Mouse (Mus musculus) limb, embryonic 15.5 days (tissue): ENCODE measurements around the gene Cldn20. TPM values are rescaled to one million over a fixed set of nuclear protein-coding genes. Genes with fewer than 3 reads are reported as not detected.

Experiments
- ATAC-seq: fragments of 200-750 bp; cut with Nextera tagmentation; 2 replicates; pipeline ENCODE4 v1.8.0; 2017; ENCODE audit warnings: low read depth, moderate TSS enrichment; ENCODE audit not compliant: insufficient number of reproducible peaks, low FRiP score, low TSS enrichment
- H3K27ac ChIP-seq: fragments of 300-500 bp; sonication (generic); 2 replicates; pipeline ENCODE4 v1.5.1; 2015; ENCODE audit warnings: moderate library complexity, mild to moderate bottlenecking, inconsistent platforms
- H3K27me3 ChIP-seq: fragments of 300-500 bp; sonication (generic); 2 replicates; pipeline ENCODE4 v1.6.1; 2015; ENCODE audit warnings: inconsistent platforms
- H3K36me3 ChIP-seq: fragments of 300-500 bp; sonication (generic); 2 replicates; pipeline ENCODE4 v1.6.1; 2015; ENCODE audit warnings: inconsistent platforms
- H3K4me1 ChIP-seq: fragments of 300-500 bp; sonication (generic); 2 replicates; pipeline ENCODE4 v1.6.1; 2015; ENCODE audit warnings: inconsistent platforms
- H3K4me2 ChIP-seq: fragments of 300-500 bp; sonication (generic); 2 replicates; pipeline ENCODE4 v1.6.1; 2015; ENCODE audit warnings: mild to moderate bottlenecking, inconsistent platforms
- H3K4me3 ChIP-seq: fragments of 300-500 bp; sonication (generic); 2 replicates; pipeline ENCODE4 v1.5.1; 2015; ENCODE audit warnings: mild to moderate bottlenecking, inconsistent platforms
- H3K9ac ChIP-seq: fragments of 300-500 bp; sonication (generic); 2 replicates; pipeline ENCODE4 v1.6.1; 2015; ENCODE audit warnings: inconsistent platforms
- H3K9me3 ChIP-seq: fragments of 300-500 bp; sonication (generic); 2 replicates; pipeline ENCODE4 v1.6.1; 2016; ENCODE audit warnings: inconsistent platforms
- WGBS: fragments of 180-500 bp; shearing (Covaris S2); methylation state at CpG from one replicate; pipeline ENCODE4 v1.1.7; 2015; 5-methylcytosine and 5-hydroxymethylcytosine counted together
- polyA plus RNA-seq: library from polyadenylated mRNA; unstranded; fragments of >200 nt; fragmentation: Nextera tagmentation; extraction: Ambion mirVana; gene quantifications from 2 replicates; pipeline ENCODE4 v1.2.1, GENCODE M21; 2015

Gene Cldn20
- 0.29 and 0.32 TPM in 2 replicates for polyA plus RNA-seq

GRCm38 (mm10) chr17:3532254-3532653, at the start of gene Cldn20:
Gene Cldn20 (plus strand): TSS chr17:3532554.
- H3K4me2 ChIP-seq: no peak within 1 kb of the TSS
- H3K27ac ChIP-seq: peak within 1 kb of the TSS; percentile 43
- H3K4me3 ChIP-seq: no peak within 1 kb of the TSS
- H3K36me3 ChIP-seq: peaks cover 6% of the 10 kb centered on the region; the same call in 1 of the 2 replicates
- no peaks in the 10 kb centered on the region for H3K27me3 ChIP-seq
- no peak within 1 kb of the TSS for H3K9ac ChIP-seq
- no peaks in the 10 kb centered on the region for H3K4me1 ChIP-seq
- WGBS: 82% methylated on average over 4 of the region's 4 CpGs
- H3K9me3 ChIP-seq: no peaks in the 10 kb centered on the region
- no peak for ATAC-seq

- 65% methylated on average over 8 of the region's 8 CpGs for WGBS
- Histone ChIP-seq H3K27me3 (no peaks in the 10 kb centered on the region), H3K9ac (no peak overlapping the region), H3K4me1 (no peaks in the 10 kb centered on the region), H3K4me2 (no peak overlapping the region), H3K36me3 (peaks cover 42% of the 10 kb centered on the region), H3K27ac (no peak overlapping the region), H3K4me3 (no peak overlapping the region), H3K9me3 (no peaks in the 10 kb centered on the region)
- ATAC-seq: no peak
These were observed 49.3 kb upstream of the Cldn20 start for GRCm38 (mm10) chr17:3483091-3483490.

- WGBS: 73% methylated on average over 7 of the region's 7 CpGs
- no peak for ATAC-seq
- H3K9ac ChIP-seq: no peak overlapping the region
- no peak overlapping the region for H3K4me2 ChIP-seq
- H3K27ac ChIP-seq: no peak overlapping the region
- no peaks in the 10 kb centered on the region for H3K4me1 ChIP-seq
- no peak overlapping the region for H3K4me3 ChIP-seq
- no peaks in the 10 kb centered on the region for H3K27me3 ChIP-seq
- H3K36me3 ChIP-seq: peaks cover 32% of the 10 kb centered on the region
- H3K9me3 ChIP-seq: no peaks in the 10 kb centered on the region
These were observed 46.5 kb upstream of the Cldn20 start for GRCm38 (mm10) chr17:3485851-3486250.

GRCm38 (mm10) chr17:3487211-3487610, 45.1 kb upstream of the Cldn20 start:
- Histone ChIP-seq H3K36me3 (peaks cover 27% of the 10 kb centered on the region), H3K4me2 (no peak overlapping the region), H3K4me1 (no peaks in the 10 kb centered on the region), H3K4me3 (no peak overlapping the region), H3K9ac (no peak overlapping the region), H3K27me3 (no peaks in the 10 kb centered on the region), H3K27ac (no peak overlapping the region), H3K9me3 (no peaks in the 10 kb centered on the region)
- 94% methylated on average over 4 of the region's 4 CpGs for WGBS
- ATAC-seq: no peak

GRCm38 (mm10) chr17:3487721-3488601, 44.4 kb upstream of the Cldn20 start:
- peaks cover 30% of the 10 kb centered on the region for H3K36me3 ChIP-seq
- no peaks in the 10 kb centered on the region for H3K27me3 ChIP-seq
- H3K9me3 ChIP-seq: no peaks in the 10 kb centered on the region
- H3K9ac ChIP-seq: no peak overlapping the region
- no peak overlapping the region for H3K4me2 ChIP-seq
- H3K27ac ChIP-seq: no peak overlapping the region
- H3K4me3 ChIP-seq: no peak overlapping the region
- H3K4me1 ChIP-seq: no peaks in the 10 kb centered on the region
- WGBS: 74% methylated on average over 12 of the region's 12 CpGs
- no peak for ATAC-seq

GRCm38 (mm10) chr17:3490216-3490895, 42.0 kb upstream of the Cldn20 start:
- H3K4me3 ChIP-seq: no peak overlapping the region
- 0 out of 2 replicates have a peak, but pooled peaks cover 2% of the 10 kb centered on the region for H3K4me1 ChIP-seq
- no peaks in the 10 kb centered on the region for H3K27me3 ChIP-seq
- 83% methylated on average over 11 of the region's 11 CpGs for WGBS
- H3K4me2 ChIP-seq: no peak overlapping the region
- H3K27ac ChIP-seq: no peak overlapping the region
- peaks cover 34% of the 10 kb centered on the region for H3K36me3 ChIP-seq
- no peak overlapping the region for H3K9ac ChIP-seq
- ATAC-seq: no peak
- H3K9me3 ChIP-seq: no peaks in the 10 kb centered on the region

- Histone ChIP-seq H3K9me3 (no peaks in the 10 kb centered on the region), H3K4me1 (0 out of 2 replicates have a peak, but pooled peaks cover 3% of the 10 kb centered on the region), H3K4me3 (no peak overlapping the region), H3K27me3 (no peaks in the 10 kb centered on the region), H3K4me2 (no peak overlapping the region), H3K36me3 (peaks cover 36% of the 10 kb centered on the region), H3K27ac (no peak overlapping the region), H3K9ac (no peak overlapping the region)
- ATAC-seq: no peak
- WGBS: 67% methylated on average over 5 of the region's 5 CpGs
These were observed 41.3 kb upstream of the Cldn20 start for GRCm38 (mm10) chr17:3491065-3491464.

- WGBS: 91% methylated on average over 6 of the region's 6 CpGs
- Histone ChIP-seq H3K4me3 (no peak overlapping the region), H3K27me3 (no peaks in the 10 kb centered on the region), H3K36me3 (peaks cover 30% of the 10 kb centered on the region), H3K9me3 (no peaks in the 10 kb centered on the region), H3K4me2 (no peak overlapping the region), H3K4me1 (0 out of 2 replicates have a peak, but pooled peaks cover 3% of the 10 kb centered on the region), H3K9ac (no peak overlapping the region), H3K27ac (no peak overlapping the region)
- no peak for ATAC-seq
These were observed 40.7 kb upstream of the Cldn20 start for GRCm38 (mm10) chr17:3491667-3492066.

- Histone ChIP-seq H3K27ac (no peak overlapping the region), H3K4me2 (no peak overlapping the region), H3K27me3 (no peaks in the 10 kb centered on the region), H3K9me3 (no peaks in the 10 kb centered on the region), H3K36me3 (peaks cover 14% of the 10 kb centered on the region), H3K4me3 (no peak overlapping the region), H3K9ac (no peak overlapping the region), H3K4me1 (0 out of 2 replicates have a peak, but pooled peaks cover 3% of the 10 kb centered on the region)
- 55% methylated on average over 2 of the region's 2 CpGs for WGBS
- no peak for ATAC-seq
These were observed 36.8 kb upstream of the Cldn20 start for GRCm38 (mm10) chr17:3495576-3495975.

GRCm38 (mm10) chr17:3496080-3496479, 36.3 kb upstream of the Cldn20 start:
- no peak for ATAC-seq
- Histone ChIP-seq H3K9ac (no peak overlapping the region), H3K36me3 (peaks cover 14% of the 10 kb centered on the region), H3K27me3 (no peaks in the 10 kb centered on the region), H3K27ac (no peak overlapping the region), H3K9me3 (no peaks in the 10 kb centered on the region), H3K4me3 (no peak overlapping the region), H3K4me1 (0 out of 2 replicates have a peak, but pooled peaks cover 3% of the 10 kb centered on the region), H3K4me2 (no peak overlapping the region)
- WGBS: 80% methylated on average over 3 of the region's 3 CpGs

GRCm38 (mm10) chr17:3498086-3498485, 34.3 kb upstream of the Cldn20 start:
- WGBS: 26% methylated on average over 3 of the region's 3 CpGs
- Histone ChIP-seq H3K9me3 (no peaks in the 10 kb centered on the region), H3K4me2 (no peak overlapping the region), H3K9ac (no peak overlapping the region), H3K4me3 (no peak overlapping the region), H3K27me3 (no peaks in the 10 kb centered on the region), H3K27ac (no peak overlapping the region), H3K4me1 (0 out of 2 replicates have a peak, but pooled peaks cover 3% of the 10 kb centered on the region), H3K36me3 (peaks cover 21% of the 10 kb centered on the region)
- no peak for ATAC-seq

GRCm38 (mm10) chr17:3498580-3498979, 33.8 kb upstream of the Cldn20 start:
- Histone ChIP-seq H3K27me3 (no peaks in the 10 kb centered on the region), H3K36me3 (peaks cover 26% of the 10 kb centered on the region), H3K27ac (no peak overlapping the region), H3K4me3 (no peak overlapping the region), H3K4me2 (no peak overlapping the region), H3K4me1 (0 out of 2 replicates have a peak, but pooled peaks cover 3% of the 10 kb centered on the region), H3K9ac (no peak overlapping the region), H3K9me3 (no peaks in the 10 kb centered on the region)
- no peak for ATAC-seq
- WGBS: 92% methylated on average over 3 of the region's 3 CpGs
